Mouse (Mus musculus): ENCODE results near the gene Zfp683. TPM values are rescaled to one million over a fixed set of nuclear protein-coding genes. Genes with fewer than 3 reads are reported as not detected.
A peak's percentile ranks its signal among the peaks of the same experiment; 100 is the strongest.

Gene Zfp683
- total and polyA plus RNA-seq, 2 experiments from 2014 or later, result not detected

DNA sequence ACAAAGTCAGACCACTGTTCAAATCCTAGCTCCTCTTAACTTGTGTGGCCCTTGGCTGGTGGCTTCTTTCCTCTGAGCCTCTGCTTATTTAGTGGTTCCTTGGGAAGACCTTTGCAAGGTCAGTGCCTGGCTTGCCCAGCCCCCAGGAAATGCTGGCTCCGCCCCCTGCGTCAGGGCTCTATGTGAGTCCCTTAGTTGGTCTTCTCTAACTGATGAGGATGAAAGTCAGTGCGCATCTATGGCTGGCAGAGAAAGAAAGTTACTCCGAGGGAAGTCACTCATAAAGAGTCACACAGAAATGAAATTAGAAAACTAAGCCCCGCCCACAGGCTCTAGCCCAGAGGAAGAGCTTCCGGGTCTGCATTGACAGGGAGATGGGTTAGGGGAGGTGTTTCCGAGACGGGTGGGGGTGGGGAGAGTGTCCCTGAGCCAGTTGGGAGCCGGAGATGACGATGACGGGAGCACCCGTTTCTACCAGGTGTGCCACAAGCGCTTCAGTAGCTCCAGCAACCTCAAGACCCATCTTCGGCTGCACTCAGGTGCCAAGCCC, 4.6 kb downstream of the Zfp683 start:
- Histone ChIP-seq H3K27me3 (ENCODE audit: control insufficient read depth, insufficient read depth, low read length) (peaks cover 15% of the 10 kb centered on the region), H3K4me3 (ENCODE audit: low read depth, low read length) (peak overlapping the region; percentile 16; the same call in 1 of the 2 replicates)
- 20% methylated on average over 14 of the region's 14 CpGs for WGBS

GRCm38 (mm10) chr4:134058908-134059307, 5.3 kb downstream of the Zfp683 start:
- 68% methylated on average over 6 of the region's 6 CpGs for WGBS
- no peaks in the 10 kb centered on the region for H3K4me1 ChIP-seq (ENCODE audit: control insufficient read depth, insufficient read depth)
- no peak for ATAC-seq (ENCODE audit: insufficient read depth, low read depth)
- H3K4me3 ChIP-seq (ENCODE audit: low read depth, low read length), result no peak overlapping the region
- H3K36me3 ChIP-seq (replicated peaks; ENCODE audit: control insufficient read depth, insufficient read depth, low read length), result no peaks in the 10 kb centered on the region
- no peaks in the 10 kb centered on the region for H3K9me3 ChIP-seq (replicated peaks; ENCODE audit: control insufficient read depth, low read length)
- H3K27me3 ChIP-seq (ENCODE audit: control insufficient read depth, insufficient read depth, low read length), result peaks cover 15% of the 10 kb centered on the region
- no peak overlapping the region for H3K9ac ChIP-seq (replicated peaks; ENCODE audit: low read depth, low read length)
- DNase-seq (ENCODE audit: low spot score), result no peak
- no peak for TF ChIP-seq EP300 (IDR thresholded peaks at IDR 0.05; ENCODE audit: low read depth)
- TF ChIP-seq CTCF (IDR thresholded peaks at IDR 0.05; ENCODE audit: low read depth), result no peak
- H3K4me2 ChIP-seq (ENCODE audit: low read depth, low read length), result 0 out of 2 replicates have a peak overlapping the region, but pooled peaks have one; percentile 31
- no peak overlapping the region for H3K27ac ChIP-seq (ENCODE audit: low read depth)

More for the DNA sequence above, 4.6 kb downstream of the Zfp683 start:
- DNase-seq (ENCODE audit: low spot score) (no peak), ATAC-seq (ENCODE audit: insufficient read depth, low read depth) (no peak)
- H3K4me2 ChIP-seq (ENCODE audit: low read depth, low read length), result peak overlapping the region; percentile 31; the same call in 1 of the 2 replicates
- no peaks in the 10 kb centered on the region for H3K9me3 ChIP-seq (replicated peaks; ENCODE audit: control insufficient read depth, low read length)
- H3K9ac ChIP-seq (replicated peaks; ENCODE audit: low read depth, low read length), result no peak overlapping the region
- H3K27ac ChIP-seq (ENCODE audit: low read depth), result no peak overlapping the region
- no peaks in the 10 kb centered on the region for H3K36me3 ChIP-seq (replicated peaks; ENCODE audit: control insufficient read depth, insufficient read depth, low read length)
- no peak for TF ChIP-seq EP300 (IDR thresholded peaks at IDR 0.05; ENCODE audit: low read depth)
- no peak for TF ChIP-seq CTCF (IDR thresholded peaks at IDR 0.05; ENCODE audit: low read depth)
- no peaks in the 10 kb centered on the region for H3K4me1 ChIP-seq (ENCODE audit: control insufficient read depth, insufficient read depth)

DNA sequence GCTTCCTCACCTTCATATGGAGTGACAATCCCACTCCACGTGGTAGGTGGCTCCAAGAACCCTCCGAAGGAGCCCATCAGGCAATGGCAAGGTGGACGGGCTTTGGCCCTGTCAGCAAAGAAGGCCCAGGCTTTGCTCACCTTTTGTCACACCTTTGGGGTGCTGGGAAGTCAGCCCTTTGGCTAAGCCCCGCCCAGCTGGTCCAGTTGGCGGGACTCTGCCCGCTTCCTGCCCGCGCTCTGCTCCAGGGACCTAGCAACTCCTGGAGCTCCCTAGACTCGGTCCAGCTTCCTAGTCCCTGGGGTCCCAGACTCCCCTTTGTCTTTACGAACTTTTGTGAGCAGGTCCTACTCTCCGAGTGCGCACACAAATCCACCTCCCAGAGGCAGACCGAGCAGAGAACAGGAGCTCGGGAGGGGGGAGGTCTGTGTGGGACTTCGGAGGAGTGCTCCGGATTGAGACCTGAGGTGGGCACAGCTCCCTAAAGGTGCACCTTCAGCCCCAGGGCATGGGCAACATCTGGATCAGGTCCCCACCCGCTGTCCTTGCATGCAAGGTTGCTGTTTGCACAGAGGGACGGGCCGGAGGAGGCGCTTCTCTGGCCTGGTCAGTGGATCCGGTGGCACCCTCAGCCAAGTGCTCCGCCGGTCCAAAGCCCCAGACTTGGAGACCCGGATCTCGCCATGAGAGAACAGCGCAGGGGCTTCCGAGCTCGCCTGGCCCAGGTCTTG, 6.7 kb downstream of the Zfp683 start, which contains the start of gene Crybg2:
Gene Crybg2, plus strand, starts transcription at position 681 of the 731 bp plus-strand sequence.
- Histone ChIP-seq H3K36me3 (replicated peaks; ENCODE audit: control insufficient read depth, insufficient read depth, low read length) (no peaks in the 10 kb centered on the region), H3K27me3 (ENCODE audit: control insufficient read depth, insufficient read depth, low read length) (peaks cover 18% of the 10 kb centered on the region), H3K4me1 (ENCODE audit: control insufficient read depth, insufficient read depth) (no peaks in the 10 kb centered on the region), H3K4me3 (ENCODE audit: low read depth, low read length) (no peak within 1 kb of the TSS), H3K4me2 (ENCODE audit: low read depth, low read length) (no peak within 1 kb of the TSS), H3K9me3 (replicated peaks; ENCODE audit: control insufficient read depth, low read length) (no peaks in the 10 kb centered on the region), H3K27ac (ENCODE audit: low read depth) (no peak within 1 kb of the TSS), H3K9ac (replicated peaks; ENCODE audit: low read depth, low read length) (no peak within 1 kb of the TSS)
- 53% methylated on average over 28 of the region's 28 CpGs for WGBS
- no peak for TF ChIP-seq CTCF (IDR thresholded peaks at IDR 0.05; ENCODE audit: low read depth)
- no peak for TF ChIP-seq EP300 (IDR thresholded peaks at IDR 0.05; ENCODE audit: low read depth)
- DNase-seq (ENCODE audit: low spot score) (no peak), ATAC-seq (ENCODE audit: insufficient read depth, low read depth) (no peak)

DNA sequence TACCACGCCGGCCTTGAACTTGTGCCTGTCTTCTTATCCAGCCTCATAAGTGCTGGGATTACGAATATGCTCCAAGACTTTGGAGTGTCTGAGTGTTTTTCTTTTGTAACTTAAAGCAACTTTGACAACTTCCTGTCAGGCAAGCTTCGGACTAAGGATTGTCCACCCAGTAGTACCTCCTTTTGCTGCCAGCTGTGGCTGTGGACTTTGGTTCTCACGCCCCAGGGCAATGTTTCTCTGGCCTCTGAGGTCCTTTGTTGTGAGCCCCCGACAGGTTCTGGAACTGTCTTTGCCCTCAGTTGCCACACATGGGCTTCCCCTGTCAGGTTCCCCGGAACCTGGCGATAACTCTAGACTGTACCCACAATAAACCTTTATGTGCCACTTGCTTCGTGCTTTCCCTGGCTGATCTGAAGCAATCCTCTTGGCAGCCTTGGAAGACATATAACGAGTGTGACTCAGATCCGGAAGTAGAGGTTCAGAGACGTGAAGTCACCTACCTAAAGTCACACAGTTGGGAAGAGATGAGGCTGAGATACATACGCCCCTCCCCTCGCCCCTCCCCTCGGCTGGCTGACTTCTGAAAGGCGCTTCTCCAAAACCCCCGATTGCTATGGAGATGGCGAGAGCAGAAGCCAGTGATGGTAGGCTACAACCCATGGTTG, 7.7 kb downstream of the Zfp683 start:
- DNase-seq (ENCODE audit: low spot score), result no peak
- Histone ChIP-seq H3K27ac (ENCODE audit: low read depth) (no peak overlapping the region), H3K4me1 (ENCODE audit: control insufficient read depth, insufficient read depth) (no peaks in the 10 kb centered on the region), H3K9ac (replicated peaks; ENCODE audit: low read depth, low read length) (no peak overlapping the region), H3K4me2 (ENCODE audit: low read depth, low read length) (no peak overlapping the region), H3K4me3 (ENCODE audit: low read depth, low read length) (no peak overlapping the region), H3K9me3 (replicated peaks; ENCODE audit: control insufficient read depth, low read length) (no peaks in the 10 kb centered on the region), H3K27me3 (ENCODE audit: control insufficient read depth, insufficient read depth, low read length) (peaks cover 24% of the 10 kb centered on the region), H3K36me3 (replicated peaks; ENCODE audit: control insufficient read depth, insufficient read depth, low read length) (no peaks in the 10 kb centered on the region)
- no peak for ATAC-seq (ENCODE audit: insufficient read depth, low read depth)
- TF ChIP-seq EP300 (IDR thresholded peaks at IDR 0.05; ENCODE audit: low read depth), result no peak
- no peak for TF ChIP-seq CTCF (IDR thresholded peaks at IDR 0.05; ENCODE audit: low read depth)
- 61% methylated on average over 18 of the region's 18 CpGs for WGBS

GRCm38 (mm10) chr4:134061944-134062446, 8.4 kb downstream of the Zfp683 start:
- Histone ChIP-seq H3K27me3 (ENCODE audit: control insufficient read depth, insufficient read depth, low read length) (peaks cover 26% of the 10 kb centered on the region), H3K4me2 (ENCODE audit: low read depth, low read length) (no peak overlapping the region), H3K36me3 (replicated peaks; ENCODE audit: control insufficient read depth, insufficient read depth, low read length) (no peaks in the 10 kb centered on the region), H3K9me3 (replicated peaks; ENCODE audit: control insufficient read depth, low read length) (no peaks in the 10 kb centered on the region), H3K9ac (replicated peaks; ENCODE audit: low read depth, low read length) (no peak overlapping the region), H3K27ac (ENCODE audit: low read depth) (no peak overlapping the region), H3K4me3 (ENCODE audit: low read depth, low read length) (no peak overlapping the region), H3K4me1 (ENCODE audit: control insufficient read depth, insufficient read depth) (no peaks in the 10 kb centered on the region)
- ATAC-seq (ENCODE audit: insufficient read depth, low read depth) (no peak), DNase-seq (ENCODE audit: low spot score) (no peak)
- TF ChIP-seq CTCF (IDR thresholded peaks at IDR 0.05; ENCODE audit: low read depth), result no peak
- WGBS, result 53% methylated on average over 8 of the region's 8 CpGs

Measured in heart, postnatal 0 days (tissue).